Mouse (Mus musculus) kidney, embryonic 14.5 days (tissue): ENCODE results near the gene Fbn1. TPM values are rescaled to one million over a fixed set of nuclear protein-coding genes. Genes with fewer than 3 reads are reported as not detected.

Source experiments
- ATAC-seq: fragments of 200-750 bp; cut with Nextera tagmentation; 2 replicates; pipeline ENCODE4 v1.8.0; 2017; ENCODE audit warnings: moderate number of reproducible peaks, mild to moderate bottlenecking, moderate TSS enrichment, moderate library complexity; ENCODE audit not compliant: low FRiP score, low TSS enrichment
- H3K27ac ChIP-seq: fragments of 300-500 bp; sonication (generic); 2 replicates; pipeline ENCODE4 v1.5.1; 2014; ENCODE audit warnings: low read depth, mild to moderate bottlenecking, low read length, moderate library complexity, mixed read lengths
- H3K27me3 ChIP-seq: fragments of 300-500 bp; sonication (generic); 2 replicates; pipeline ENCODE4 v1.6.1; 2014; ENCODE audit warnings: mild to moderate bottlenecking, low read length; ENCODE audit not compliant: control insufficient read depth, insufficient read depth
- H3K36me3 ChIP-seq: fragments of 300-500 bp; sonication (generic); 2 replicates; pipeline ENCODE4 v1.6.1; 2014; ENCODE audit warnings: low read length, mixed read lengths; ENCODE audit not compliant: control insufficient read depth, insufficient read depth
- H3K4me1 ChIP-seq: fragments of 300-500 bp; sonication (generic); 2 replicates; pipeline ENCODE4 v1.6.1; 2014; ENCODE audit warnings: low read length, mixed read lengths; ENCODE audit not compliant: control insufficient read depth, insufficient read depth
- H3K4me2 ChIP-seq: fragments of 300-500 bp; sonication (generic); replicated peaks from 2 replicates; pipeline ENCODE4 v1.6.1; 2014; ENCODE audit warnings: low read depth, mild to moderate bottlenecking, low read length
- H3K4me3 ChIP-seq: fragments of 300-500 bp; sonication (generic); 2 replicates; pipeline ENCODE4 v1.5.1; 2014; ENCODE audit warnings: mild to moderate bottlenecking, low read length
- H3K9ac ChIP-seq: fragments of 300-500 bp; sonication (generic); 2 replicates; pipeline ENCODE4 v1.6.1; 2014; ENCODE audit warnings: low read depth, mild to moderate bottlenecking, low read length, moderate library complexity
- H3K9me3 ChIP-seq: fragments of 300-500 bp; sonication (generic); 2 replicates; pipeline ENCODE4 v1.6.1; 2016; ENCODE audit warnings: low read length; ENCODE audit not compliant: control insufficient read depth
- WGBS: fragments of 180-500 bp; shearing (Covaris S2); extraction: QIAGEN DNeasy Blood & Tissue Kit; methylation state at CpG from one replicate; pipeline ENCODE4 v1.1.7; 2014; 5-methylcytosine and 5-hydroxymethylcytosine counted together
- polyA plus RNA-seq: library from polyadenylated mRNA; unstranded; fragments of >200 nt; fragmentation: Nextera tagmentation; extraction: Ambion mirVana; gene quantifications from 2 replicates; pipeline ENCODE4 v1.2.1, GENCODE M21; 2014

The Fbn1 gene
- polyA plus RNA-seq, 1 experiment from 2014 or later: 19.8 TPM

GRCm38 (mm10) chr2:125526566-125526965 lies 18.8 kb upstream of the Fbn1 start:
- H3K27ac ChIP-seq: no peak overlapping the region
- H3K4me3 ChIP-seq: no peak overlapping the region
- ATAC-seq: no peak
- H3K36me3 ChIP-seq: no peaks in the 10 kb centered on the region
- no peaks in the 10 kb centered on the region for H3K27me3 ChIP-seq
- H3K4me1 ChIP-seq: no peaks in the 10 kb centered on the region
- H3K4me2 ChIP-seq: no peak overlapping the region
- WGBS: 83% methylated on average over 5 of the region's 5 CpGs
- H3K9ac ChIP-seq: no peak overlapping the region
- H3K9me3 ChIP-seq: no peaks in the 10 kb centered on the region

- no peak for ATAC-seq
- no peaks in the 10 kb centered on the region for H3K4me1 ChIP-seq
- WGBS: 89% methylated on average over 2 of the region's 2 CpGs
- no peak overlapping the region for H3K27ac ChIP-seq
- H3K9ac ChIP-seq: no peak overlapping the region
- H3K4me2 ChIP-seq: no peak overlapping the region
- H3K4me3 ChIP-seq: no peak overlapping the region
- no peaks in the 10 kb centered on the region for H3K27me3 ChIP-seq
- no peaks in the 10 kb centered on the region for H3K9me3 ChIP-seq
- H3K36me3 ChIP-seq: no peaks in the 10 kb centered on the region
Observed at GRCm38 (mm10) chr2:125525484-125525883, 17.7 kb upstream of the Fbn1 start.

GRCm38 (mm10) chr2:125516594-125516993 lies 8.8 kb upstream of the Fbn1 start:
- Histone ChIP-seq H3K4me3 (no peak overlapping the region), H3K4me2 (no peak overlapping the region), H3K9ac (no peak overlapping the region), H3K4me1 (no peaks in the 10 kb centered on the region), H3K36me3 (no peaks in the 10 kb centered on the region), H3K9me3 (no peaks in the 10 kb centered on the region), H3K27me3 (no peaks in the 10 kb centered on the region), H3K27ac (no peak overlapping the region)
- WGBS: 4% methylated on average over 4 of the region's 4 CpGs
- ATAC-seq: peak; percentile 93

GRCm38 (mm10) chr2:125515291-125516057 lies 7.7 kb upstream of the Fbn1 start:
- 76% methylated on average over 12 of the region's 12 CpGs for WGBS
- Histone ChIP-seq H3K9ac (no peak overlapping the region), H3K27ac (no peak overlapping the region), H3K4me3 (no peak overlapping the region), H3K4me1 (no peaks in the 10 kb centered on the region), H3K9me3 (no peaks in the 10 kb centered on the region), H3K36me3 (no peaks in the 10 kb centered on the region), H3K4me2 (no peak overlapping the region), H3K27me3 (no peaks in the 10 kb centered on the region)
- ATAC-seq: no peak

- Histone ChIP-seq H3K27ac (no peak overlapping the region), H3K4me2 (no peak overlapping the region), H3K9ac (no peak overlapping the region), H3K27me3 (no peaks in the 10 kb centered on the region), H3K9me3 (no peaks in the 10 kb centered on the region), H3K4me1 (no peaks in the 10 kb centered on the region), H3K4me3 (no peak overlapping the region), H3K36me3 (no peaks in the 10 kb centered on the region)
- ATAC-seq: no peak
- WGBS: 45% methylated on average over 3 of the region's 3 CpGs
Observed at GRCm38 (mm10) chr2:125514391-125514790, 6.6 kb upstream of the Fbn1 start.

- Histone ChIP-seq H3K4me3 (no peak overlapping the region), H3K9ac (no peak overlapping the region), H3K4me2 (no peak overlapping the region), H3K27ac (no peak overlapping the region), H3K9me3 (no peaks in the 10 kb centered on the region), H3K4me1 (no peaks in the 10 kb centered on the region), H3K36me3 (no peaks in the 10 kb centered on the region), H3K27me3 (no peaks in the 10 kb centered on the region; the same call in 1 of the 2 replicates)
- 73% methylated on average over 4 of the region's 4 CpGs for WGBS
- ATAC-seq: no peak
Observed at GRCm38 (mm10) chr2:125512544-125512943, 4.8 kb upstream of the Fbn1 start.

- Histone ChIP-seq H3K4me1 (no peaks in the 10 kb centered on the region), H3K9ac (no peak overlapping the region), H3K27ac (no peak overlapping the region), H3K4me3 (no peak overlapping the region), H3K9me3 (no peaks in the 10 kb centered on the region), H3K4me2 (no peak overlapping the region), H3K36me3 (no peaks in the 10 kb centered on the region), H3K27me3 (no peaks in the 10 kb centered on the region; the same call in 1 of the 2 replicates)
- 89% methylated on average over 4 of the region's 4 CpGs for WGBS
- ATAC-seq: no peak
Observed at GRCm38 (mm10) chr2:125511898-125512297, 4.1 kb upstream of the Fbn1 start.

- Histone ChIP-seq H3K9ac (no peak overlapping the region), H3K36me3 (no peaks in the 10 kb centered on the region), H3K4me3 (no peak overlapping the region), H3K27ac (no peak overlapping the region), H3K9me3 (no peaks in the 10 kb centered on the region), H3K27me3 (peaks cover 4% of the 10 kb centered on the region; the same call in 1 of the 2 replicates), H3K4me1 (no peaks in the 10 kb centered on the region), H3K4me2 (no peak overlapping the region)
- ATAC-seq: no peak
- 77% methylated on average over 2 of the region's 2 CpGs for WGBS
Observed at GRCm38 (mm10) chr2:125510752-125511151, 3.0 kb upstream of the Fbn1 start.

- H3K4me1 ChIP-seq: no peaks in the 10 kb centered on the region
- H3K27ac ChIP-seq: no peak overlapping the region
- H3K36me3 ChIP-seq: no peaks in the 10 kb centered on the region
- WGBS: 97% methylated on average over 5 of the region's 5 CpGs
- H3K27me3 ChIP-seq: peaks cover 4% of the 10 kb centered on the region; the same call in 1 of the 2 replicates
- no peak for ATAC-seq
- H3K4me2 ChIP-seq: no peak overlapping the region
- no peak overlapping the region for H3K4me3 ChIP-seq
- no peaks in the 10 kb centered on the region for H3K9me3 ChIP-seq
- no peak overlapping the region for H3K9ac ChIP-seq
Observed at GRCm38 (mm10) chr2:125508381-125508780, 588 bp upstream of the Fbn1 start.
